Mouse (Mus musculus) cerebellum, adult 11-12 months (tissue): Measurements from ENCODE around the gene Grik4.

Experiments used
- DNase-seq: peaks from one replicate; pipeline ENCODE4 v3.0.0; 2022

The Grik4 gene

GRCm38 (mm10) chr9:42649872-42650271 is 294.4 kb downstream of the Grik4 start:
- no peak for DNase-seq

- no peak for DNase-seq
Measured at GRCm38 (mm10) chr9:42648051-42648450, 296.2 kb downstream of the Grik4 start.

GRCm38 (mm10) chr9:42647596-42647995 is 296.7 kb downstream of the Grik4 start:
- no peak for DNase-seq

- no peak for DNase-seq
Measured at GRCm38 (mm10) chr9:42646821-42647220, 297.5 kb downstream of the Grik4 start.

- DNase-seq, result no peak
Measured at GRCm38 (mm10) chr9:42645161-42645560, 299.1 kb downstream of the Grik4 start.

- DNase-seq, result no peak
Measured at GRCm38 (mm10) chr9:42642821-42643220, 301.5 kb downstream of the Grik4 start.

GRCm38 (mm10) chr9:42641550-42642117 is 302.7 kb downstream of the Grik4 start:
- no peak for DNase-seq

- DNase-seq, result no peak
Measured at GRCm38 (mm10) chr9:42636446-42636845, 307.8 kb downstream of the Grik4 start.

- no peak for DNase-seq
Measured at GRCm38 (mm10) chr9:42631479-42631878, 312.8 kb downstream of the Grik4 start.

- no peak for DNase-seq
Measured at GRCm38 (mm10) chr9:42627634-42628033, 316.7 kb downstream of the Grik4 start.

GRCm38 (mm10) chr9:42627146-42627545 is 317.1 kb downstream of the Grik4 start:
- no peak for DNase-seq

- DNase-seq, result no peak
Measured at GRCm38 (mm10) chr9:42626226-42626775, 318.0 kb downstream of the Grik4 start.

GRCm38 (mm10) chr9:42614409-42614808 is 329.9 kb downstream of the Grik4 start:
- DNase-seq, result no peak

GRCm38 (mm10) chr9:42613827-42614226 is 330.5 kb downstream of the Grik4 start:
- no peak for DNase-seq

GRCm38 (mm10) chr9:42612482-42612991 is 331.8 kb downstream of the Grik4 start:
- no peak for DNase-seq

GRCm38 (mm10) chr9:42601445-42601844 is 342.8 kb downstream of the Grik4 start:
- DNase-seq, result no peak

GRCm38 (mm10) chr9:42597525-42597924 is 346.8 kb downstream of the Grik4 start:
- DNase-seq, result no peak

GRCm38 (mm10) chr9:42578511-42578910 is 365.8 kb downstream of the Grik4 start:
- DNase-seq, result peak; percentile 90

- DNase-seq, result no peak
Measured at GRCm38 (mm10) chr9:42578106-42578505, 366.2 kb downstream of the Grik4 start.

GRCm38 (mm10) chr9:42573616-42574350 is 370.5 kb downstream of the Grik4 start:
- no peak for DNase-seq

GRCm38 (mm10) chr9:42573180-42573579 is 371.1 kb downstream of the Grik4 start:
- DNase-seq, result peak; percentile 79

GRCm38 (mm10) chr9:42565921-42566320 is 378.4 kb downstream of the Grik4 start:
- no peak for DNase-seq

GRCm38 (mm10) chr9:42555186-42555585 is 389.1 kb downstream of the Grik4 start:
- no peak for DNase-seq

GRCm38 (mm10) chr9:42550116-42550515 is 394.2 kb downstream of the Grik4 start:
- DNase-seq, result peak; percentile 60
